Mouse (Mus musculus) Muller cell, postnatal 12 days (primary cell): ENCODE data around the gene Tbc1d2.
"Not testable (repeated sequence)": the region's sequence is repeated elsewhere in the genome, so short reads cannot be mapped to it uniquely, and the experiment has no call there.

Source experiments
- DNase-seq: peaks from one replicate; pipeline ENCODE4 v3.0.0-alpha.2; 2015; ENCODE audit errors: inconsistent ontology term

Gene Tbc1d2

GRCm38 (mm10) chr4:46581577-46581976 lies 68.4 kb downstream of the Tbc1d2 start:
- not testable (repeated sequence) for DNase-seq

- not testable (repeated sequence) for DNase-seq
Observed at GRCm38 (mm10) chr4:46580799-46581243, 69.2 kb downstream of the Tbc1d2 start.

GRCm38 (mm10) chr4:46578796-46579346 lies 71.1 kb downstream of the Tbc1d2 start:
- DNase-seq: not testable (repeated sequence)

- no peak for DNase-seq
Observed at GRCm38 (mm10) chr4:46578228-46578627, 71.8 kb downstream of the Tbc1d2 start.

- not testable (repeated sequence) for DNase-seq
Observed at GRCm38 (mm10) chr4:46575509-46576284, 74.3 kb downstream of the Tbc1d2 start.

GRCm38 (mm10) chr4:46574841-46575240 lies 75.2 kb downstream of the Tbc1d2 start:
- no peak for DNase-seq

- DNase-seq: no peak
Observed at GRCm38 (mm10) chr4:46574024-46574753, 75.8 kb downstream of the Tbc1d2 start.

- no peak for DNase-seq
Observed at GRCm38 (mm10) chr4:46572616-46573015, 77.4 kb downstream of the Tbc1d2 start.

- DNase-seq: no peak
Observed at GRCm38 (mm10) chr4:46571744-46572143, 78.3 kb downstream of the Tbc1d2 start.

- DNase-seq: peak; percentile 27
Observed at GRCm38 (mm10) chr4:46569671-46570070, 80.3 kb downstream of the Tbc1d2 start.

GRCm38 (mm10) chr4:46568169-46568568 lies 81.8 kb downstream of the Tbc1d2 start:
- no peak for DNase-seq

- no peak for DNase-seq
Observed at GRCm38 (mm10) chr4:46566931-46567671, 82.9 kb downstream of the Tbc1d2 start.

GRCm38 (mm10) chr4:46565393-46565955 lies 84.5 kb downstream of the Tbc1d2 start:
- no peak for DNase-seq

GRCm38 (mm10) chr4:46564247-46564646 lies 85.8 kb downstream of the Tbc1d2 start:
- no peak for DNase-seq

GRCm38 (mm10) chr4:46563847-46564246 lies 86.2 kb downstream of the Tbc1d2 start:
- no peak for DNase-seq

- DNase-seq: no peak
Observed at GRCm38 (mm10) chr4:46562841-46563240, 87.2 kb downstream of the Tbc1d2 start.

- DNase-seq: no peak
Observed at GRCm38 (mm10) chr4:46562037-46562436, 88.0 kb downstream of the Tbc1d2 start.

GRCm38 (mm10) chr4:46560069-46560705 lies 89.8 kb downstream of the Tbc1d2 start:
- DNase-seq: peak; percentile 37

GRCm38 (mm10) chr4:46558672-46559667 lies 91.0 kb downstream of the Tbc1d2 start:
- DNase-seq: no peak

GRCm38 (mm10) chr4:46556933-46557332 lies 93.1 kb downstream of the Tbc1d2 start:
- DNase-seq: no peak
